Mouse (Mus musculus): ENCODE data around the gene Ascc1. TPM values are rescaled to one million over a fixed set of nuclear protein-coding genes. Genes with fewer than 3 reads are reported as not detected.

Ascc1 gene
- polyA plus RNA-seq (2012; rRNA removed) = 31.5 and 36.3 TPM in 2 replicates

GRCm38 (mm10) chr10:60002673-60003212, at the start of gene Ascc1, which contains the start of gene Anapc16:
Ascc1 (plus strand) TSS chr10:60002805.
Anapc16 (minus strand) TSS chr10:60003135.
- peak; percentile 64 for DNase-seq (ENCODE audit: low read depth)

- no peak for DNase-seq (ENCODE audit: low read depth)
Measured at GRCm38 (mm10) chr10:59953564-59954039, 49.0 kb upstream of the Ascc1 start.

- no peak for DNase-seq (ENCODE audit: low read depth)
Measured at GRCm38 (mm10) chr10:59956681-59957080, 45.9 kb upstream of the Ascc1 start.

GRCm38 (mm10) chr10:59957171-59958149, 45.1 kb upstream of the Ascc1 start:
- DNase-seq (ENCODE audit: low read depth) = no peak

- DNase-seq (ENCODE audit: low read depth) = no peak
Measured at GRCm38 (mm10) chr10:59958458-59958857, 44.1 kb upstream of the Ascc1 start.

- no peak for DNase-seq (ENCODE audit: low read depth)
Measured at GRCm38 (mm10) chr10:59959517-59959916, 43.1 kb upstream of the Ascc1 start.

- DNase-seq (ENCODE audit: low read depth) = no peak
Measured at GRCm38 (mm10) chr10:59963609-59964008, 39.0 kb upstream of the Ascc1 start.

GRCm38 (mm10) chr10:59964504-59965361, 37.9 kb upstream of the Ascc1 start:
- DNase-seq (ENCODE audit: low read depth) = no peak

GRCm38 (mm10) chr10:59965362-59965695, 37.3 kb upstream of the Ascc1 start:
- DNase-seq (ENCODE audit: low read depth) = no peak

GRCm38 (mm10) chr10:59965788-59966187, 36.8 kb upstream of the Ascc1 start:
- no peak for DNase-seq (ENCODE audit: low read depth)

GRCm38 (mm10) chr10:59966743-59967142, 35.9 kb upstream of the Ascc1 start:
- DNase-seq (ENCODE audit: low read depth) = no peak

- no peak for DNase-seq (ENCODE audit: low read depth)
Measured at GRCm38 (mm10) chr10:59967309-59967942, 35.2 kb upstream of the Ascc1 start.

GRCm38 (mm10) chr10:59969821-59970449, 32.7 kb upstream of the Ascc1 start:
- no peak for DNase-seq (ENCODE audit: low read depth)

- DNase-seq (ENCODE audit: low read depth) = no peak
Measured at GRCm38 (mm10) chr10:59970450-59971062, 32.0 kb upstream of the Ascc1 start.

GRCm38 (mm10) chr10:59971813-59972212, 30.8 kb upstream of the Ascc1 start:
- DNase-seq (ENCODE audit: low read depth) = no peak

- DNase-seq (ENCODE audit: low read depth) = no peak
Measured at GRCm38 (mm10) chr10:59972534-59972933, 30.1 kb upstream of the Ascc1 start.

- DNase-seq (ENCODE audit: low read depth) = no peak
Measured at GRCm38 (mm10) chr10:59972999-59973398, 29.6 kb upstream of the Ascc1 start.

GRCm38 (mm10) chr10:59973400-59973799, 29.2 kb upstream of the Ascc1 start:
- DNase-seq (ENCODE audit: low read depth) = no peak

- no peak for DNase-seq (ENCODE audit: low read depth)
Measured at GRCm38 (mm10) chr10:59974191-59974664, 28.4 kb upstream of the Ascc1 start.

GRCm38 (mm10) chr10:59974786-59975185, 27.8 kb upstream of the Ascc1 start:
- no peak for DNase-seq (ENCODE audit: low read depth)

Data from gonadal fat pad, adult 2 months (tissue).